Mouse (Mus musculus): ENCODE results near the gene Wasf2.

Gene Wasf2

GRCm38 (mm10) chr4:133175998-133176760, 45.9 kb downstream of the Wasf2 start:
- no peak for DNase-seq (ENCODE audit: low spot score)

GRCm38 (mm10) chr4:133176761-133177403, 46.6 kb downstream of the Wasf2 start:
- no peak for DNase-seq (ENCODE audit: low spot score)

GRCm38 (mm10) chr4:133178305-133178704, 48.0 kb downstream of the Wasf2 start:
- no peak for DNase-seq (ENCODE audit: low spot score)

- no peak for DNase-seq (ENCODE audit: low spot score)
Measured at GRCm38 (mm10) chr4:133179258-133179657, 49.0 kb downstream of the Wasf2 start.

GRCm38 (mm10) chr4:133182439-133183033, 52.2 kb downstream of the Wasf2 start:
- DNase-seq (ENCODE audit: low spot score), result no peak

GRCm38 (mm10) chr4:133184031-133184897, 54.0 kb downstream of the Wasf2 start:
- no peak for DNase-seq (ENCODE audit: low spot score)

GRCm38 (mm10) chr4:133184898-133185665, 54.8 kb downstream of the Wasf2 start:
- no peak for DNase-seq (ENCODE audit: low spot score)

- no peak for DNase-seq (ENCODE audit: low spot score)
Measured at GRCm38 (mm10) chr4:133185893-133186292, 55.6 kb downstream of the Wasf2 start.

- DNase-seq (ENCODE audit: low spot score), result no peak
Measured at GRCm38 (mm10) chr4:133186856-133187255, 56.6 kb downstream of the Wasf2 start.

- no peak for DNase-seq (ENCODE audit: low spot score)
Measured at GRCm38 (mm10) chr4:133189396-133189795, 59.1 kb downstream of the Wasf2 start.

GRCm38 (mm10) chr4:133194482-133194881, 64.2 kb downstream of the Wasf2 start:
- DNase-seq (ENCODE audit: low spot score), result no peak

- no peak for DNase-seq (ENCODE audit: low spot score)
Measured at GRCm38 (mm10) chr4:133195014-133195413, 64.7 kb downstream of the Wasf2 start.

- no peak for DNase-seq (ENCODE audit: low spot score)
Measured at GRCm38 (mm10) chr4:133196136-133196535, 65.8 kb downstream of the Wasf2 start.

- no peak for DNase-seq (ENCODE audit: low spot score)
Measured at GRCm38 (mm10) chr4:133196852-133197251, 66.5 kb downstream of the Wasf2 start.

GRCm38 (mm10) chr4:133197355-133197754, 67.0 kb downstream of the Wasf2 start:
- no peak for DNase-seq (ENCODE audit: low spot score)

- no peak for DNase-seq (ENCODE audit: low spot score)
Measured at GRCm38 (mm10) chr4:133197801-133198286, 67.5 kb downstream of the Wasf2 start.

GRCm38 (mm10) chr4:133198337-133199180, 68.3 kb downstream of the Wasf2 start:
- DNase-seq (ENCODE audit: low spot score), result no peak

GRCm38 (mm10) chr4:133199743-133200142, 69.4 kb downstream of the Wasf2 start:
- no peak for DNase-seq (ENCODE audit: low spot score)

GRCm38 (mm10) chr4:133200343-133200742, 70.0 kb downstream of the Wasf2 start:
- no peak for DNase-seq (ENCODE audit: low spot score)
